Mouse (Mus musculus) cortical plate, adult 2 months (tissue): ENCODE measurements around the gene Il20.

ENCODE experiments used
- CTCF ChIP-seq: fragments of 200-500 bp; IDR thresholded peaks from 2 replicates; pipeline ENCODE4 v1.5.1; 2011; ENCODE audit warnings: mild to moderate bottlenecking, control low read depth, low read length; ENCODE audit not compliant: insufficient read depth; ENCODE audit errors: extremely low read depth
- POLR2A ChIP-seq: fragments of 200-500 bp; IDR thresholded peaks from 2 replicates; pipeline ENCODE4 v1.6.1; 2011; ENCODE audit warnings: mild to moderate bottlenecking, low read length, control low read depth; ENCODE audit not compliant: insufficient read depth; ENCODE audit errors: extremely low read depth

GRCm38 (mm10) chr1:130926484-130926883 lies 15.2 kb upstream of the Il20 start:
- TF ChIP-seq CTCF (no peak), POLR2A (no peak)
